Mouse (Mus musculus) hindbrain, embryonic 11.5 days (tissue): Measurements from ENCODE around the gene Cfi. TPM values are rescaled to one million over a fixed set of nuclear protein-coding genes. Genes with fewer than 3 reads are reported as not detected.

Experiments used
- ATAC-seq: fragments of 200-750 bp; cut with Nextera tagmentation; 2 replicates; pipeline ENCODE4 v1.8.0; 2017; ENCODE audit warnings: mild to moderate bottlenecking, moderate TSS enrichment, moderate library complexity; ENCODE audit not compliant: low FRiP score
- DNase-seq: peaks from one replicate; pipeline ENCODE4 v3.0.0-alpha.2; 2015; ENCODE audit warnings: low spot score
- H3K27ac ChIP-seq: fragments of 300-500 bp; sonication (generic); 2 replicates; pipeline ENCODE4 v1.5.1; 2014; ENCODE audit warnings: mild to moderate bottlenecking, low read depth, low read length
- H3K27me3 ChIP-seq: fragments of 300-500 bp; sonication (generic); 2 replicates; pipeline ENCODE4 v1.6.1; 2014; ENCODE audit warnings: mild to moderate bottlenecking, low read length, moderate library complexity, mixed read lengths; ENCODE audit not compliant: control insufficient read depth, insufficient read depth
- H3K36me3 ChIP-seq: fragments of 300-500 bp; sonication (generic); 2 replicates; pipeline ENCODE4 v1.6.1; 2014; ENCODE audit warnings: mild to moderate bottlenecking, low read length, moderate library complexity, mixed read lengths; ENCODE audit not compliant: control insufficient read depth, insufficient read depth
- H3K4me1 ChIP-seq: fragments of 300-500 bp; sonication (generic); replicated peaks from 2 replicates; pipeline ENCODE4 v1.6.1; 2014; ENCODE audit warnings: low read length, mixed read lengths; ENCODE audit not compliant: control insufficient read depth, insufficient read depth
- H3K4me2 ChIP-seq: fragments of 300-500 bp; sonication (generic); replicated peaks from 2 replicates; pipeline ENCODE4 v1.6.1; 2014; ENCODE audit warnings: mild to moderate bottlenecking, low read depth, low read length
- H3K4me3 ChIP-seq: fragments of 300-500 bp; sonication (generic); 2 replicates; pipeline ENCODE4 v1.5.1; 2014; ENCODE audit warnings: low read depth, low read length
- H3K9ac ChIP-seq: fragments of 300-500 bp; sonication (generic); 2 replicates; pipeline ENCODE4 v1.6.1; 2014; ENCODE audit warnings: low read depth, low read length
- H3K9me3 ChIP-seq: fragments of 300-500 bp; sonication (generic); 2 replicates; pipeline ENCODE4 v1.6.1; 2016; ENCODE audit warnings: low read length; ENCODE audit not compliant: control insufficient read depth
- WGBS: fragments of 180-500 bp; shearing (Covaris S2); extraction: QIAGEN DNeasy Blood & Tissue Kit; methylation state at CpG from one replicate; pipeline ENCODE4 v1.1.7; 2014; 5-methylcytosine and 5-hydroxymethylcytosine counted together
- polyA plus RNA-seq: library from polyadenylated mRNA; unstranded; fragments of >200 nt; fragmentation: Nextera tagmentation; extraction: Ambion mirVana; gene quantifications from 2 replicates; pipeline ENCODE4 v1.2.1, GENCODE M21; 2014

Gene Cfi
- 0.54 and 0.63 TPM in 2 replicates for polyA plus RNA-seq

GRCm38 (mm10) chr3:129835388-129835934, at the start of gene Cfi:
Gene Cfi (plus strand): TSS chr3:129835884.
- no peaks in the 10 kb centered on the region for H3K4me1 ChIP-seq
- 67% methylated on average over 6 of the region's 6 CpGs for WGBS
- no peaks in the 10 kb centered on the region for H3K27me3 ChIP-seq
- ATAC-seq (no peak), DNase-seq (no peak)
- H3K27ac ChIP-seq: no peak within 1 kb of the TSS
- no peak within 1 kb of the TSS for H3K4me2 ChIP-seq
- H3K36me3 ChIP-seq: no peaks in the 10 kb centered on the region
- H3K4me3 ChIP-seq: no peak within 1 kb of the TSS
- no peaks in the 10 kb centered on the region for H3K9me3 ChIP-seq
- no peak within 1 kb of the TSS for H3K9ac ChIP-seq

GRCm38 (mm10) chr3:129793801-129794200, 41.9 kb upstream of the Cfi start:
- Histone ChIP-seq H3K36me3 (no peaks in the 10 kb centered on the region), H3K4me2 (no peak overlapping the region), H3K4me1 (no peaks in the 10 kb centered on the region), H3K4me3 (no peak overlapping the region), H3K27me3 (no peaks in the 10 kb centered on the region), H3K9ac (no peak overlapping the region), H3K9me3 (no peaks in the 10 kb centered on the region), H3K27ac (no peak overlapping the region)
- DNase-seq (no peak), ATAC-seq (no peak)
- 91% methylated on average over 5 of the region's 5 CpGs for WGBS

GRCm38 (mm10) chr3:129797341-129797740, 38.3 kb upstream of the Cfi start:
- Histone ChIP-seq H3K9ac (no peak overlapping the region), H3K4me3 (no peak overlapping the region), H3K9me3 (no peaks in the 10 kb centered on the region), H3K27me3 (no peaks in the 10 kb centered on the region), H3K36me3 (no peaks in the 10 kb centered on the region), H3K27ac (no peak overlapping the region), H3K4me2 (no peak overlapping the region), H3K4me1 (no peaks in the 10 kb centered on the region)
- no peak for DNase-seq
- no peak for ATAC-seq
- 81% methylated on average over 5 of the region's 5 CpGs for WGBS

GRCm38 (mm10) chr3:129798551-129798950, 37.1 kb upstream of the Cfi start:
- no peak for ATAC-seq
- Histone ChIP-seq H3K27me3 (no peaks in the 10 kb centered on the region), H3K4me1 (no peaks in the 10 kb centered on the region), H3K27ac (no peak overlapping the region), H3K4me3 (no peak overlapping the region), H3K36me3 (no peaks in the 10 kb centered on the region), H3K9me3 (no peaks in the 10 kb centered on the region), H3K4me2 (no peak overlapping the region), H3K9ac (no peak overlapping the region)
- no peak for DNase-seq
- WGBS: 85% methylated on average over 11 of the region's 11 CpGs

- Histone ChIP-seq H3K27me3 (no peaks in the 10 kb centered on the region), H3K4me2 (no peak overlapping the region), H3K4me1 (no peaks in the 10 kb centered on the region), H3K36me3 (no peaks in the 10 kb centered on the region), H3K27ac (no peak overlapping the region), H3K9me3 (no peaks in the 10 kb centered on the region), H3K9ac (no peak overlapping the region), H3K4me3 (no peak overlapping the region)
- DNase-seq: no peak
- no peak for ATAC-seq
- WGBS: 91% methylated on average over 2 of the region's 2 CpGs
These were observed 36.7 kb upstream of the Cfi start for GRCm38 (mm10) chr3:129799011-129799410.

- no peak within 1 kb of the TSS for H3K9ac ChIP-seq
- ATAC-seq (no peak), DNase-seq (no peak)
- 82% methylated on average over 10 of the region's 10 CpGs for WGBS
- no peaks in the 10 kb centered on the region for H3K36me3 ChIP-seq
- H3K4me1 ChIP-seq: no peaks in the 10 kb centered on the region
- H3K27me3 ChIP-seq: no peaks in the 10 kb centered on the region
- no peak within 1 kb of the TSS for H3K4me2 ChIP-seq
- no peaks in the 10 kb centered on the region for H3K9me3 ChIP-seq
- H3K27ac ChIP-seq: no peak within 1 kb of the TSS
- H3K4me3 ChIP-seq: no peak within 1 kb of the TSS
These were observed 31.9 kb upstream of the Cfi start, which contains the start of gene Lrit3 for GRCm38 (mm10) chr3:129803765-129804164. Gene Lrit3 (minus strand): TSS chr3:129804030.

- H3K4me1 ChIP-seq: no peaks in the 10 kb centered on the region
- no peak overlapping the region for H3K9ac ChIP-seq
- H3K27ac ChIP-seq: no peak overlapping the region
- no peak overlapping the region for H3K4me3 ChIP-seq
- H3K9me3 ChIP-seq: no peaks in the 10 kb centered on the region
- ATAC-seq (no peak), DNase-seq (no peak)
- H3K27me3 ChIP-seq: no peaks in the 10 kb centered on the region
- 0 out of 2 replicates have a peak, but pooled peaks cover 2% of the 10 kb centered on the region for H3K36me3 ChIP-seq
- no peak overlapping the region for H3K4me2 ChIP-seq
- WGBS: 73% methylated on average over 9 of the region's 9 CpGs
These were observed 14.8 kb upstream of the Cfi start for GRCm38 (mm10) chr3:129820847-129821246.

- DNase-seq: no peak
- Histone ChIP-seq H3K27me3 (no peaks in the 10 kb centered on the region), H3K36me3 (0 out of 2 replicates have a peak, but pooled peaks cover 2% of the 10 kb centered on the region), H3K9me3 (no peaks in the 10 kb centered on the region), H3K9ac (no peak overlapping the region), H3K4me2 (no peak overlapping the region), H3K27ac (no peak overlapping the region), H3K4me1 (no peaks in the 10 kb centered on the region), H3K4me3 (no peak overlapping the region)
- ATAC-seq: no peak
- WGBS: 89% methylated on average over 8 of the region's 8 CpGs
These were observed 13.9 kb upstream of the Cfi start for GRCm38 (mm10) chr3:129821736-129822135.

- H3K9me3 ChIP-seq: no peaks in the 10 kb centered on the region
- 0 out of 2 replicates have a peak, but pooled peaks cover 2% of the 10 kb centered on the region for H3K36me3 ChIP-seq
- DNase-seq: no peak
- no peaks in the 10 kb centered on the region for H3K4me1 ChIP-seq
- 72% methylated on average over 11 of the region's 11 CpGs for WGBS
- no peak within 1 kb of the TSS for H3K4me3 ChIP-seq
- H3K27me3 ChIP-seq: no peaks in the 10 kb centered on the region
- no peak within 1 kb of the TSS for H3K27ac ChIP-seq
- H3K9ac ChIP-seq: no peak within 1 kb of the TSS
- H3K4me2 ChIP-seq: no peak within 1 kb of the TSS
- ATAC-seq: no peak
These were observed 13.4 kb upstream of the Cfi start, which contains the start of gene Rrh for GRCm38 (mm10) chr3:129822206-129822775. Gene Rrh (minus strand): TSS chr3:129822587.
